Mouse (Mus musculus) spleen, postnatal 10 days (tissue): Measurements from ENCODE around the gene Kctd7.
A peak's percentile ranks its signal among the peaks of the same experiment; 100 is the strongest.

Source experiments
- DNase-seq, 2 experiments: peaks; one replicate each; pipeline ENCODE4 v3.0.0; 2021 to 2022; ENCODE audit warnings: low spot score in 2 of 2

Kctd7 gene

DNA sequence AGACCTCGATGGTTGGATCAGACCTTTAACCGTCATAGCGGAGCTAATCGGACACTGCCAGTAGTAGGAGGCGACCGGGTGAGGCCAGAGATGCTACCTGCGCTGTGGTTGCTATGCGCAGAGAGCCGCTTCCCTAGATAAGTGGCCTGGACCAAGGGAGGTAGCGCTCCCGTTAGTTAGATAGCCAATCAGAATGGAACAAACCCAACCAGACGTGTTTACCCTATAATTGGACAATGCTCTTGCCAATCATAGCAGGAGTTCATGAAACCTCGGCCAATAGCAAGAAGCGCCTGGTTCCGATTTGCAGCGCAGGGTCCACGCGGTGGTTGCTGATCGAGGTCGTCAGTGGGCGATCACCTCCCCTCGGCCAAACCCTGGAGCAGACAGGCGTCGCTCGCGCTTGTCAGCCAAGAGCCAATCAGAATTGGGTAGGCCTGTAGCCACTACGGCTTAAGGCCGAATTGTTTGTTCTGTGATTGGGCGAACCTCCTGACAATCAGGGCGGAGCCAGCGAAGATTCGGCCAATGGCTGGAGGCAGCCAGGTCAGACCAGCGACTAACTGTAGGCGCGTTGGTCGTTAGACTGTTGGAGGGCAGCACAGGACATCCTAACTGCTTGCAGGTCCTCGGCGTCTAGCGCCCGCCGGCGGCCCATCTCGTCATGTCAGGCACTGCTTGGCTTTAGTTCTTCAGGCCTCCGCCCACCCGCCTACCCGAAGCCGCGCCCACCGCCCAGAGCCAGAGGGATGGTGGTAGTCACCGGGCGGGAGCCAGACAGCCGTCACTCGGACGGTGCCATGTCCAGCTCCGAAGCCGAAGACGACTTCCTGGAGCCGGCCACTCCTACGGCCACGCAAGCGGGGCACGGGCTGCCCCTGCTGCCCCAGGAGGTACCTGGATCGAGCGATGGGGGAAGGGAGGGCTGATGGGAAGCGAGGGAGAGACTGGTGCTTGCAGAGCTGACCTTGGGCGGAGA, at the start of gene Kctd7:
Kctd7 (plus strand) TSS at position 528 of the 979 bp plus-strand sequence.
- peak; percentile 93 to 95 for DNase-seq

DNA sequence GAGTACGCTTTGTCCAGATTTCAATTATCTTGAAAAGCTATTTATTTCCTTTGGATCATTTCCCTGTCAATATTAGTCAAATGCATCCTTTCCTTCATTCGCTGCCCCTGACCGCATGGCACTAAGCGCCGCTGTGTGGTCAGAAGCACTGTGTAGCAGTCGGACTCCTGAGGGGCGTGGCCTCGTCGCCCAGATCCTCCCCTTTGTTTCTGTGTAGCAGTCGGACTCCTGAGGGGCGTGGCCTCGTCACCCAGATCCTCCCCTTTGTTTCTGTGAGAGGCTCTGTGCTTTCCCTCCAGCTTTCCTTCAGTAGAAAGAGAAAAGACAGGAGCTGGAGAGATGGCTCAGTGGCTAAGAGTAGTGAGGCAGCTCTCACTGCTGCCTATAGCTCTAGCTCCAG, 47.9 kb upstream of the Kctd7 start:
- DNase-seq = no peak

DNA sequence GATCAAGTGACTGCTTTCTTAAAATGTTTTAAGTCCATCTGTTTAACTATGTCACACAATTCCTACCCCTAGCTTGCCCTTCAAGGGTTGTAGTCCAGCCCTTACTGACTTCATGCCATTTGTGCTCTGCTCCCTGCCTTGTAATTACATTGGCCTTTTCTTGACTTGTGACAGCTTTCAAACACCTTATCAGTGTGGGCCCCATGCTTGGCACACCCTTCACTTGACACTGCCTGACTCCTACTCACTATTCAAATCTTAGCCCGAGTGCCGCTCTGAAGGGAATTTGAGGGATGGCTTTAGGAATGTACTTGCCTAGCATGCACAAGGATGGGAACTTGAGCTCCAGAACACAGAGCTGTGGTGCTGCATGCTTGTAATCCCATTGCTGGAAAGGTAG, 46.8 kb upstream of the Kctd7 start:
- no peak for DNase-seq

DNA sequence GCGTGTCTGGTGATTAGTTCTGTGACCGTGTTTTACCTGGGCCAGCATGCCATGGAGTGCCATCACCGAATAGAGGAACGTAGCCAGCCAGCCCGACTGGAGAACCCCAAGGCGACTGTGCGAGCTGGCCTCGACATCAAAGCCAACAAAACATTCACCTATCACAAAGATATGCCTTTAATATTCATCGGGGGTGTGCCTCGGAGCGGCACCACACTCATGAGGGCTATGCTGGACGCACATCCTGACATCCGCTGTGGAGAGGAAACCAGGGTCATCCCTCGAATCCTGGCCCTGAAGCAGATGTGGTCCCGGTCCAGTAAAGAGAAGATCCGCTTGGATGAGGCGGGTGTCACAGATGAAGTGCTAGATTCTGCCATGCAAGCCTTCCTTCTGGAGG, 42.9 kb upstream of the Kctd7 start:
- DNase-seq = no peak

DNA sequence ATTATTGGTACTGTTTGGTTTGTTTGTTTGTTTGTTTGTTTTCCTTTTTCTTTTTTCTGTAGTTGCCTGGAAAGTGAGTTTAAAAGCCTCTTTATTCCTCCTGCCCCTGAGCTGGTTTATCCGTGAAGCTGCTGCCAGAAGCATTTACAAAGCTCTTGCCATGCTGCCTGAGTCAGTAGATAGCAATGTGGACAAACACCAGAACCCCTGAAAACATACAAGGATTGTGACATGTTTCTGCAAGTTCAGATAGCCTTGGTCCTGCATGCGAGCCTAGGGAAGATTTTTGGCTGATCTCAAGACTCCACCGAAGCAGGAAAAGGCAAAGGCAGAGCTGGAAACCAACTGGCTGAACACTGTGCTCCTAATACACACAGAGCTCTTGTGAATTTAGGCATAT, 35.3 kb upstream of the Kctd7 start:
- DNase-seq = no peak

DNA sequence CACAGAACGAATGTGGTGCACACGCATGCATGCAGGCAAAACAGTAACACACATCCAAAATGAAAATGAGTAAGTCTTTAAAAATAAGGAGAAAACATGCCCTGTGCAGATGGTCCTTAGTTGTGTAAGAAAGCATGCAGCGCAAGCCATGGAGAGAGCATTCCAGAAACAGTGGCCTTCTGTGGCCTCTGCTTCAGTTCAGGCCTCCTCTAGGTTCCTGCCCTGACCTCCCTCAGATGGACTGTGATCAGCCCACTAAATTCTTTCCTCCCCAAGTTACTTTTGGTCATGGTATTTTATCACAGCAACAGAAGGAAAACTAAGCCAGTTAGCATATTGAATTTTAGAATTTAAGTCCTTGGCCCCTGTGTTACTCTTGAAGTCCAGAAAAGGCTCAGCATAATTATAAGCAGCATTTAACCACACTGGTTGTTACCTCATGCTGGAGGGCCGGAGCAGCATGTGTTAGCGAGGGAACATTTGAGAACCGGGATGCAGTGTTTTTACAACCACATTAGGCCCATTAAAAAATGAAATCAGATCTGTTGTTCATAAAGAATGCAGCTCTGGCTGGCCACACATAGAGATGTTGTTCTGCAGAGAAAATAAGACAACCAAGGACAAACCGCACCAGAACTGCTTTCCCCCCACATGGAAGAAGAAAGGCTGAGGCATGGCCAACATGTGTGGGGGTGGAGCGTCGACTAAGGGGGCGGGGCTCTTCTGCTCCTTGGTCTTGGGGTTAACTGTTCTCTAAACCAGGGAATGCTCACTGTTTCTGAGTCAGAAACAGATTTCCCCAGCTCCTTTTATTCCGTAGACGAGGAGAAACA, 33.8 kb upstream of the Kctd7 start:
- no peak for DNase-seq

DNA sequence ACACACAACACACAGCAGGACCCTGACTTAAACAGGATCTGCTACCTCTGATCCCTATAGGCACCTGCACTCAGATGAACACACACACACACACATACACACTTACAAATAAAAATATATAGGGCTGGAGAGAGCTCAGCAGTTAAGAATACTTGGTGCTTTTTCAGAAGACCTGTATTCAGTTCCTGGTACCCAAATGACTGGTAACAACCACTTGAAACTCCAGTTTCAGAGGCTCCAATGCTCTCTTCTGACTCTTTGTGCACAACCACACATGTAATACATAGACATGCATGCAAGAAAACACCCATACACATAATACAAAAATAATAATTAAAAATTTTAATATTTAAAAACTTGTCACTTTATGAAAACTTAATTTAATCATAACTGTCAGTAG, 32.0 kb upstream of the Kctd7 start:
- no peak for DNase-seq

DNA sequence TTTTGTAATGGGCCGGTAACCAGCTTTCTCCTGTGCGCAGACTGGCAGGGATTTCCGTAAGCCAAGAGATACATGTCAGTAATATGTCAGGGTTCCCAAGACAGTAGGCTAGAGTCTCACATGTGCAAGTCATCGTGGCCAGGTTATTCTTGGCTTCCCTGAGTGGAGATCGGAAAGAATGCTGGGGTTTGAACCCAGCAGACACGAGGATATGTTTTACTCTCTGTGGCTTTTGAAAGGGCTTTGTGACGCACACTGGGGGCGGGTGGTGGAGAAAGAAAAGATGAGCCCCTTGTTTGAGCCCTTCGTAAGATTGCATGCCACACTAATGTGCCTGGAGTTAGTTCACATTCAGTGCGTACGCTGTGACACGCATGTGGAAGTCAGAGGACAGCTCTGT, 28.5 kb upstream of the Kctd7 start:
- no peak for DNase-seq

DNA sequence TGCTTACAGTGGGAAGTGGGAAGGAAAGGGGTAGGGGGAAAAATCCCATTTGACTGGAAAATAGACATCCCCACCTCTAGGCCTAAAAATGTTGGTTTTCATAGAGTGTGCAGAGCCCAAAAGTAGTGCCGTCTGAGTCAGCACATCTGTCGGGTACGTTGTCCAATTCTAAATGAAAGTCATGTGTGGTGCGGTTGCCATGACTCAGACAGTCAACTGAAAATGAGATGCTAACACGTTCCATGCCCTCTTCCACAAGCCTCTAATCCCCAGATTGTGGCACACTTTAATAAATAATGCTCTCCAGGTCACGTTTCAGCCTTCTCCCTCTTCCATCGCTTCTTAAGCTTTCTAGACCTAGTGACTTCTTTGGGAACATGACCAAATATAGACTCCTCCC, 27.8 kb upstream of the Kctd7 start:
- no peak for DNase-seq

DNA sequence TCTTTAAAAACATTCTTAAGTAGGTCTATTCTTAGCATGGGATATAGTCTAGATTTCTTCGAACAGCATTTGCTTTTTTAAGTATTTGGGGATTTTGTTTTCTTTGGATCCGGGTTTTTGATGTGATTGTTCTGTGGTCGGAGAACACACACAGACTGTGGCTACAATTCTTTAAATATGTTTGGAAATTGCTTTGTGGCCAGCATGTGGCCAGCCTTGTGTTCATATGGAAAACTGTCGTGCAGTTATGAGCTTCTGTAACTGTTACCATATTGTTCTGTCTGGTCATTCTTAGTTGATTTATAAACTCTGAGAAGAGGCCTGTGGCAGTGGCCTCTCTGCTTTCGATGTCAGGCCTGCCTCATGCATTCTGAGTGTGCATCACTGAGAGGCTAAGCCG, 26.7 kb upstream of the Kctd7 start:
- DNase-seq = no peak

DNA sequence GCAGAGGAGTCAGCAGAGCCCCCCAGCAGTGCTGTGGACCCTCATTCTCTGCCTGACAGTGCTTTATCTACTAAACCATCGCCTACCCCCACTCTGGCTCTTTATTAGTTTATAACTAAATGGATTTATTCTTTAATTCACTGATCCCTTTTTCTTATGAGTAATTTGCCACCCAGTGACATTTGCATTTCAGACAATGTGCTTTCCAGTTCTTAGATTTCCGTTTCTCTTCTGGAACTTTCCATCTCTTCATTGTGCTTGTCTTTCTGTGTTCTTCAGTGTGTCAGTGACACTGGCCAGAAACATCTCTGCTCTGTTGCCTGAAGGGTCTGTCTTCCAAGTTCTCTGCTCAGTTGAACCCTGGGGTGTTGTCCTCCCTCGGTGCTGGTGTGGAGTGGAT, 25.4 kb upstream of the Kctd7 start:
- DNase-seq = no peak

DNA sequence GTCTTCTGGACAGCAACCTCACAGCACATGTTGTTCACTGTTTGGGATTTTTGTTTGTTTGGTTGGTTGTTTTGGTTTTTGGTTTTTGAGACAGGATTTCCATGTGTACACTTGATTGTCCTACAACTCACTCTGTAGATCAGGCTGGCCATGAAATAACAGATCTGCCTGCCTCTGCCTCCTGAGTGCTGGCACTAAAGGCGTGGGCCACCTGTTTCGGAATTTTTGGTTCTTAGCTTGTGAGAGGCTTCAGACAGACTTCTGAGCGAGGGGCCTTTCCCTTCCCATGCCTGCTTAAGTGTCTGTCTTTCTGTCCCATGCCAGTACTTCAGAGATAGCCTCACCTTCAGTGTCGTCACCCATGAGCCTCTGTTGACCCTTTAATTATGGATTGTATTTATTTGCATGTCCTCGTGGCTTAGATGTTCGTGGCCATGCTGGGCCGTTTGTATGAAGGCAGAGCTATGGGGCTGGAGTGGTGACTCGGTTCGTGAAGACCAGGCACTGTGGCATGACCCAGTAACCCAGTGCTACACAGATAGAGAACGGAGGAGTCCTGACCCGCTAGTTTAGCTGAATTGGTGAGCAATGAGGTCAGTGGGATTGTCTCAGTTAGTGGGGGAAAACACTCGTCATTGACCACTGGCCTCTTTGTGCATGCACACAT, 24.5 kb upstream of the Kctd7 start:
- DNase-seq = no peak

DNA sequence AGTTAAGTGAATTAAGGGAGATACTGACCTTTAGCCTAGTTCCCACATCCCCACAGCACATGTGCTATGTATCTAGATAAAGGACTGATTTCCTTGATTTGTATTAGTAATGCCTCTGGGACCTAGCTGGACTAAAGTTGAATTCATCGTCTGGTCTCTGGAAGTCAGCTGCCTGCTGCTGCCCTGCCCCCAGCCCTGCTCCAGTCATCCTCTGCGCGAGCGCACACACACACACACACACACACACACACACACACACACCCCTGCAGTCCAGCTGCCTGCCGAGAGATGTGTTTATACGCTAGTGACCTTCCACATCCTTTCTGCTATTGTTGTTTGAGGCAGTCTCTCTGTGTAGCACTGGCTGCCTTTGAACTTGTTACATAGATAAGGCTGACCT, 23.8 kb upstream of the Kctd7 start:
- DNase-seq = no peak

DNA sequence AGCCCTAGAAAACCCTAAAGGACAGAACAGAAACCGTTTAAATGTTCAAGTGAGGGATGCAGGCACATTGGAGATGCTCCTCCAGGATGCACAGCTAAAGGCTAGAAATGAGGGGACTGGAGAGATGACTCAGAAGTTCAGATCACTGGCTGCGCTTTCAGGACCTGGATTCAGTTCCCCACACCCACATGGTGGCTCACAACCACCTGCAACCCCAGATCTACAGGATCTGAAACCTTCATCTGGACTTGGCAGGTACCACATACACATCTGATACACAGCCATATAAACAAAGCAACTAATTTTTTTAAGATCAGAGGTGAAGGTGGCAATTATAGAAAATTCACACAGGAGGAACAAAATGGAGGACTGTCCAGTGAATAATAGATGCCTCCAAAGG, 22.3 kb upstream of the Kctd7 start:
- DNase-seq = no peak

DNA sequence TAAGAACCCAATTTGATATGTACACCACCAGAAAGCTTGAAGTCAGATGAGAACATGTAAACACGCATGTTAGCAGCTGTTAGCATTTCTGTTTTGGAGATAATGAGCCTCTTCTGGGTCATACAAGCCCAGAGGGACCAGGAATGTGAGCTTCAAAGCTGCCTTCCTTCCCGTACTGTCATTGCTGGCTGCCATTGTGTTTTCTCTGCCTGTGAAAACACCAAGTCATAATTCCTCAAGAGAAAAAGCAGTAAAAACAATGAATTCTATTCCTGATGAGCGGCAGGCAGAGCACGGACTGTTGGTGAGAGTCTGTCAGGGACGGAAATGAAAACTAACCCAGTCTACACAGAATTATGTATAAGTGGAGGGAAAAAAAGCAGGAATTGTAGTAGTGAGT, 20.4 kb upstream of the Kctd7 start:
- no peak for DNase-seq

DNA sequence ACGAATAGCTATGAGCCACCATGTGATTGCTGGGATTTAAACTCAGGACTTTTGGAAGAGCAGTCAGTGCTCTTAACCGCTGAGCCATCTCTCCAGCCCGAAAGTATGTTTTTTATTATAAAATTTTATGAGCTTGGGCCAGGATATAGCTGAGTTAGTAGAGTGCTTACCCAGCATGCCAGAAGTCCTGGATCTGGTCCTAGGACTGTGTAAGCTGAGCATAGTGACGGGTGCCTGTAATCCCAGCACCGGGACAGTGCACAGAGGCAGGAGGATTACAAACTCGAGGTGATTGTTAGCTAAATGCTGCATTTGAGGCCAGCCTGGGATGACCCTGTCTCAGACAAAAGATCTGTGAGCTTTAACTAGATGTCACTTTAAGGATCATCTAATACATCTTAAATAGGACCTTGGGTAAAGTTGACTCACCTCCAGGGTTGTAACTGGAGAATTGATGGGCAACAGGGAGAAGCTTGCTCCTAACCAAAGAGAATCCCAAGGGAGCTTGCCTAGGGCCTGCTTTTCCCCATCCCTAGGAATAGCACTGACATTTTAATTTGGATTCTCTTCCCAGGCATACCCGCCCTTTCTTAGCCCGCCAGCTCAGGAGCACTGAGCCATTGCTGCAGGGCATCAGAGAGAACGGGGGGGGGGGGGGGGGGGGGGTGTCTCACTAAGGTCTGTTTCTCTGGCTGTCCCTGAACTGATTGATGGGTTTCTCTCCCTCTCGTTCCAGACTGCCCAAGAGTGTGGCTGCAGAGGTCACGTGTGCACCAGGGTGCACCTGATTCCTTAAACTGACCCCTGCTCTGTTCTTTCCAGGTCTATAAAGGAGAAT, 15.8 kb upstream of the Kctd7 start:
- DNase-seq = no peak

DNA sequence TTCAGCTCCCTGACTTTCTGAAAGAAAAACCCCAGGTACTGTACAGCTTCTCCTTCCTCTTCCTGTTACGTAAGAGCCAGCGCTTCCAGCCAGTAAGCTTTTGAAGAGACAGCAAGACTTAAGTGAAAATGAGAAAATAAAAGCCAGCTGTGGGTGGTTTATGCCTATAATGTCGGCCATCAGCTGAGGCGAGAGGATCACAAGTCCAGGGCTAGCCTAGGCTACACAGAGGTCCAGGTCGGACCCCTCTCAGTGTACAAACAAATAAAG, 15.2 kb upstream of the Kctd7 start:
- DNase-seq = no peak

DNA sequence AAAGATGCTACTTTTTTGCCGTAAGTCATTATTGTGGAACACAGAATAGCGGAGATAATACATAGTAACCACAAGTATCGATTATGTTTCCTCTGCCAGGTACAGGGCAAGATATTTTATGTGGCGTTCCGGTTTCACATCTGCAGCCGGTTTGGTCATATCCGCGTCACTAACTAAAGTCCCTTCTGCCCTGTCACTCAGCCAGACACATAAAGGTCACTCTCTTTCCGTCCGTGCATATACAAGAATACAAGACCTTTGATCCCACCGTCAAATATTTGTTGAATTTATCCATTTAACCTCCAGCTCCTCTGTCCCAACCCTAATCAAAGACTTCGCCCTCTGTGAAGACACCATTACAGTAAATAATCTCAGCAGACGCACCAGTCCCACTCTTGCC, 8.1 kb upstream of the Kctd7 start:
- DNase-seq = no peak

DNA sequence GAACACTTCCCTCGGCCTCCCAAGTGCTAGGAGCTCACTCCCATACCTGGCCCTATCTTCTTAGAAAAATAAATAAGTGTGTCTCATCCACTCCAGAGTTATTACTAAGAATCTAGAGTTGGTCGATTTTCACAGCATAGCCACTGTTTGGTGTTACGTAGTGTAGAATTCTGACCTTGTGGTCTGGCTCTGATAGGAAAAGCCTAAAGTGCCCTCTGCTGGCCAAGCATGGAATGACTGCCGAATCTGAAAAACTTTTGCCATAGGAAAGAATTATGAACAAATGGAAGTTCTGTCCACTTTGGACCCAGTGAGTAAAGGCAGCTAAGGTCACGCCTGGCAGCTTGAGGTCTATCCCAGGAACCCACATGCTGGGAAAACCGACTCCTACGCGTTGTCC, 5.3 kb upstream of the Kctd7 start:
- peak; percentile 82 to 87 for DNase-seq

DNA sequence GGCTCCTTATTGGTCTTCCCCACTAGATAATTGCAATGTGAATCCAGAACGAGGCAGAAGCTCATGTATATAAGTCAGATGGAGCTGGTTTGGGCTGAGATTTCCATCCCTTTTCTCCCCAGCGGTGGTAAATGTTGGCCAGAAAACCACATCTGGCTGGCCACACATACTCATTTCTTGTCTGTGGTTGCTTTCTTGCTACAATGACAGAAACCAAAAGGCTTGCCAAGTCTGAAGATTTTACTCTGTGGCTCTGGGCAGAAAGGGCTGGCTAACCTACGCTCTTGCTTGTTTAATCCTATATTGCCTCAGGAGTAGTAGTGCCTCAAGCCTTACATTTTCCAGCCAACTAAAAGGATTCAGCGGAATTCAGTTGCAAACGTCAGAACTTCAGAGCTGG, 3.5 kb upstream of the Kctd7 start:
- no peak for DNase-seq

DNA sequence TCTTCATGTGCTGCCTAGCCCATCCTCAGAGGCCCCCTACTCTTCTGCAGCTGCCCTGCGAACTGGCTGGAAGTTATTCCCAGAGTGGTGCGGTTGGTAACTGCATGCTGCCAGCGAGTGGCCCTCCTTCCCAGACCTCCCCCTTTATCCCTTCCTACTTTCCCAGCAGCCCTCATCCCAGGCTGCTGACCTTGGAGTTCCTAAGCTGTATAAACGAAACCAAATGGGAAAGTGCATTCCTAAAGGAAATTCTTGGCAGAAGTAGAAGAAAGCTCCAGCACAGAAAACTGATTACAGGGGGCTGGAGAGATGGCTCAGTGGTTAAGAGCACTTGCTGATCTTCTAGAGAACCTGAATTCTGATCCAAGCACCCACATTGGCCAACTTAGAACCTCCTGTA, 2.6 kb upstream of the Kctd7 start:
- no peak for DNase-seq

DNA sequence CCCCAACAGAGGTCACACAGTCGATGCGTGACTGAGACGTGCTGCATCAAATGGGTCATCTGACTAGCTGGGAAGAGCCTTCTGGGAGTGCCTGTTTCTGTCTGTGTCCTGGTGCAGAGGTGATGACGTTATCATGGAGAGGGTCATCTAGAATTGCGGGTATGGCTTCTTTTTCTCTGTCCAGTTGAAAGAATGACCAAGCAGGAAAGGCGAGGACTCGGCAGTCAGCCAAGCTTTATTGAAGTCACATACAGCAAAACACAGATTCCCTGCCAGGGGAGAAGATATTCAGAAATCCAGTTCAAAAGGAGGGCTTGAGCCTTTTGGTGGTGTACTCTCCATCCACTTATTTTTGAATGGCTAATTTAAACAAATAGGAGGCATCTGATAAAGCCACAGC, 1.6 kb upstream of the Kctd7 start:
- no peak for DNase-seq
